Mouse (Mus musculus) retina, postnatal 7 days (tissue): Measurements from ENCODE around the gene Aatk.

ENCODE experiments used
- DNase-seq: peaks from one replicate; pipeline ENCODE4 v3.0.0-alpha.2; 2012; ENCODE audit warnings: low read depth, low spot score

Aatk gene

GRCm38 (mm10) chr11:120052274-120052673, 5.3 kb upstream of the Aatk start:
- DNase-seq = no peak

GRCm38 (mm10) chr11:120051124-120051811, 4.3 kb upstream of the Aatk start:
- DNase-seq = no peak

GRCm38 (mm10) chr11:120049067-120049466, 2.1 kb upstream of the Aatk start:
- no peak for DNase-seq

- DNase-seq = peak; percentile 35
Measured at GRCm38 (mm10) chr11:120048252-120048556, 1.2 kb upstream of the Aatk start.

GRCm38 (mm10) chr11:120047531-120048251, 724 bp upstream of the Aatk start:
- no peak for DNase-seq

GRCm38 (mm10) chr11:120045839-120046552, 971 bp downstream of the Aatk start:
- DNase-seq = no peak

GRCm38 (mm10) chr11:120045341-120045740, 1.6 kb downstream of the Aatk start:
- no peak for DNase-seq

- no peak for DNase-seq
Measured at GRCm38 (mm10) chr11:120042141-120042838, 4.7 kb downstream of the Aatk start.

GRCm38 (mm10) chr11:120041191-120042123, 5.5 kb downstream of the Aatk start:
- no peak for DNase-seq

GRCm38 (mm10) chr11:120040440-120040839, 6.5 kb downstream of the Aatk start:
- no peak for DNase-seq

GRCm38 (mm10) chr11:120039581-120039980, 7.4 kb downstream of the Aatk start:
- no peak for DNase-seq

GRCm38 (mm10) chr11:120034762-120035161, 12.2 kb downstream of the Aatk start:
- DNase-seq = no peak

- no peak for DNase-seq
Measured at GRCm38 (mm10) chr11:120034306-120034705, 12.7 kb downstream of the Aatk start.

- no peak for DNase-seq
Measured at GRCm38 (mm10) chr11:120033473-120033872, 13.5 kb downstream of the Aatk start.

- DNase-seq = no peak
Measured at GRCm38 (mm10) chr11:120032052-120032451, 14.9 kb downstream of the Aatk start.

- DNase-seq = peak; percentile 63
Measured at GRCm38 (mm10) chr11:120030145-120030901, 16.6 kb downstream of the Aatk start.

- DNase-seq = no peak
Measured at GRCm38 (mm10) chr11:120029431-120030144, 17.4 kb downstream of the Aatk start.

GRCm38 (mm10) chr11:120028319-120029092, 18.5 kb downstream of the Aatk start:
- DNase-seq = no peak

GRCm38 (mm10) chr11:120026941-120027340, 20.0 kb downstream of the Aatk start:
- DNase-seq = no peak
